Mouse (Mus musculus): ENCODE measurements around the gene Tle4. TPM values are rescaled to one million over a fixed set of nuclear protein-coding genes. Genes with fewer than 3 reads are reported as not detected.

Tle4 gene
- total and polyA plus RNA-seq, 2 experiments from 2014 or later: 3.4 to 13.8 TPM

- ATAC-seq (ENCODE audit: insufficient read depth, low read depth): no peak
- Histone ChIP-seq H3K9ac (replicated peaks; ENCODE audit: low read depth, low read length) (no peak overlapping the region), H3K36me3 (replicated peaks; ENCODE audit: control insufficient read depth, insufficient read depth, low read length) (no peaks in the 10 kb centered on the region), H3K27ac (ENCODE audit: low read depth) (no peak overlapping the region), H3K27me3 (ENCODE audit: control insufficient read depth, insufficient read depth, low read length) (peaks cover 72% of the 10 kb centered on the region), H3K9me3 (replicated peaks; ENCODE audit: control insufficient read depth, low read length) (no peaks in the 10 kb centered on the region), H3K4me3 (ENCODE audit: low read depth, low read length) (no peak overlapping the region), H3K4me2 (ENCODE audit: low read depth, low read length) (no peak overlapping the region), H3K4me1 (ENCODE audit: control insufficient read depth, insufficient read depth) (no peaks in the 10 kb centered on the region)
- DNase-seq (ENCODE audit: low spot score): no peak
- WGBS: 89% methylated on average over 5 of the region's 5 CpGs
- TF ChIP-seq CTCF (IDR thresholded peaks at IDR 0.05; ENCODE audit: low read depth) (no peak), EP300 (IDR thresholded peaks at IDR 0.05; ENCODE audit: low read depth) (no peak)
Measured at GRCm38 (mm10) chr19:14421691-14422090, 176.2 kb downstream of the Tle4 start.

GRCm38 (mm10) chr19:14419886-14420285, 178.0 kb downstream of the Tle4 start:
- no peak overlapping the region for H3K9ac ChIP-seq (replicated peaks; ENCODE audit: low read depth, low read length)
- H3K9me3 ChIP-seq (replicated peaks; ENCODE audit: control insufficient read depth, low read length): no peaks in the 10 kb centered on the region
- no peak for ATAC-seq (ENCODE audit: insufficient read depth, low read depth)
- H3K27ac ChIP-seq (ENCODE audit: low read depth): no peak overlapping the region
- H3K4me1 ChIP-seq (ENCODE audit: control insufficient read depth, insufficient read depth): no peaks in the 10 kb centered on the region
- H3K4me3 ChIP-seq (ENCODE audit: low read depth, low read length): no peak overlapping the region
- TF ChIP-seq CTCF (IDR thresholded peaks at IDR 0.05; ENCODE audit: low read depth): no peak
- no peak for TF ChIP-seq EP300 (IDR thresholded peaks at IDR 0.05; ENCODE audit: low read depth)
- H3K4me2 ChIP-seq (ENCODE audit: low read depth, low read length): no peak overlapping the region
- DNase-seq (ENCODE audit: low spot score): no peak
- 56% methylated on average over 5 of the region's 5 CpGs for WGBS
- peaks cover 83% of the 10 kb centered on the region for H3K27me3 ChIP-seq (ENCODE audit: control insufficient read depth, insufficient read depth, low read length)
- no peaks in the 10 kb centered on the region for H3K36me3 ChIP-seq (replicated peaks; ENCODE audit: control insufficient read depth, insufficient read depth, low read length)

- Histone ChIP-seq H3K9me3 (replicated peaks; ENCODE audit: control insufficient read depth, low read length) (no peaks in the 10 kb centered on the region), H3K36me3 (replicated peaks; ENCODE audit: control insufficient read depth, insufficient read depth, low read length) (no peaks in the 10 kb centered on the region), H3K27ac (ENCODE audit: low read depth) (no peak overlapping the region), H3K27me3 (ENCODE audit: control insufficient read depth, insufficient read depth, low read length) (peaks cover 94% of the 10 kb centered on the region), H3K4me1 (ENCODE audit: control insufficient read depth, insufficient read depth) (no peaks in the 10 kb centered on the region), H3K4me2 (ENCODE audit: low read depth, low read length) (no peak overlapping the region), H3K9ac (replicated peaks; ENCODE audit: low read depth, low read length) (no peak overlapping the region), H3K4me3 (ENCODE audit: low read depth, low read length) (no peak overlapping the region)
- TF ChIP-seq EP300 (IDR thresholded peaks at IDR 0.05; ENCODE audit: low read depth): no peak
- TF ChIP-seq CTCF (IDR thresholded peaks at IDR 0.05; ENCODE audit: low read depth): no peak
- DNase-seq (ENCODE audit: low spot score) (no peak), ATAC-seq (ENCODE audit: insufficient read depth, low read depth) (no peak)
- WGBS: 59% methylated on average over 5 of the region's 5 CpGs
Measured at GRCm38 (mm10) chr19:14416845-14417244, 181.0 kb downstream of the Tle4 start.

GRCm38 (mm10) chr19:14415996-14416395, 181.9 kb downstream of the Tle4 start:
- TF ChIP-seq EP300 (IDR thresholded peaks at IDR 0.05; ENCODE audit: low read depth) (no peak), CTCF (IDR thresholded peaks at IDR 0.05; ENCODE audit: low read depth) (no peak)
- DNase-seq (ENCODE audit: low spot score) (no peak), ATAC-seq (ENCODE audit: insufficient read depth, low read depth) (no peak)

GRCm38 (mm10) chr19:14414957-14415356, 182.9 kb downstream of the Tle4 start:
- WGBS: 21% methylated on average over 4 of the region's 4 CpGs
- TF ChIP-seq CTCF (IDR thresholded peaks at IDR 0.05; ENCODE audit: low read depth): no peak
- no peak for TF ChIP-seq EP300 (IDR thresholded peaks at IDR 0.05; ENCODE audit: low read depth)

More at GRCm38 (mm10) chr19:14415996-14416395, 181.9 kb downstream of the Tle4 start:
- WGBS: 70% methylated on average over 6 of the region's 6 CpGs
- Histone ChIP-seq H3K27ac (ENCODE audit: low read depth) (no peak overlapping the region), H3K36me3 (replicated peaks; ENCODE audit: control insufficient read depth, insufficient read depth, low read length) (no peaks in the 10 kb centered on the region), H3K4me1 (ENCODE audit: control insufficient read depth, insufficient read depth) (no peaks in the 10 kb centered on the region), H3K4me3 (ENCODE audit: low read depth, low read length) (no peak overlapping the region), H3K27me3 (ENCODE audit: control insufficient read depth, insufficient read depth, low read length) (peaks cover 90% of the 10 kb centered on the region), H3K9me3 (replicated peaks; ENCODE audit: control insufficient read depth, low read length) (no peaks in the 10 kb centered on the region), H3K9ac (replicated peaks; ENCODE audit: low read depth, low read length) (no peak overlapping the region), H3K4me2 (ENCODE audit: low read depth, low read length) (no peak overlapping the region)

GRCm38 (mm10) chr19:14406603-14407002, 191.2 kb downstream of the Tle4 start:
- H3K4me1 ChIP-seq (ENCODE audit: control insufficient read depth, insufficient read depth): 0 out of 2 replicates have a peak, but pooled peaks cover 4% of the 10 kb centered on the region
- DNase-seq (ENCODE audit: low spot score): no peak
- no peak for TF ChIP-seq CTCF (IDR thresholded peaks at IDR 0.05; ENCODE audit: low read depth)
- no peak for TF ChIP-seq EP300 (IDR thresholded peaks at IDR 0.05; ENCODE audit: low read depth)
- no peak overlapping the region for H3K27ac ChIP-seq (ENCODE audit: low read depth)
- no peak overlapping the region for H3K4me2 ChIP-seq (ENCODE audit: low read depth, low read length)
- WGBS: 18% methylated on average over 10 of the region's 10 CpGs
- no peak overlapping the region for H3K4me3 ChIP-seq (ENCODE audit: low read depth, low read length)
- H3K9me3 ChIP-seq (replicated peaks; ENCODE audit: control insufficient read depth, low read length): no peaks in the 10 kb centered on the region
- peaks cover 71% of the 10 kb centered on the region for H3K27me3 ChIP-seq (ENCODE audit: control insufficient read depth, insufficient read depth, low read length)
- no peaks in the 10 kb centered on the region for H3K36me3 ChIP-seq (replicated peaks; ENCODE audit: control insufficient read depth, insufficient read depth, low read length)
- no peak for ATAC-seq (ENCODE audit: insufficient read depth, low read depth)
- H3K9ac ChIP-seq (replicated peaks; ENCODE audit: low read depth, low read length): no peak overlapping the region

More at GRCm38 (mm10) chr19:14414957-14415356, 182.9 kb downstream of the Tle4 start:
- ATAC-seq (ENCODE audit: insufficient read depth, low read depth) (no peak), DNase-seq (ENCODE audit: low spot score) (no peak)
- Histone ChIP-seq H3K9ac (replicated peaks; ENCODE audit: low read depth, low read length) (no peak overlapping the region), H3K9me3 (replicated peaks; ENCODE audit: control insufficient read depth, low read length) (no peaks in the 10 kb centered on the region), H3K36me3 (replicated peaks; ENCODE audit: control insufficient read depth, insufficient read depth, low read length) (no peaks in the 10 kb centered on the region), H3K4me1 (ENCODE audit: control insufficient read depth, insufficient read depth) (no peaks in the 10 kb centered on the region), H3K4me3 (ENCODE audit: low read depth, low read length) (no peak overlapping the region), H3K4me2 (ENCODE audit: low read depth, low read length) (no peak overlapping the region), H3K27me3 (ENCODE audit: control insufficient read depth, insufficient read depth, low read length) (peaks cover 91% of the 10 kb centered on the region), H3K27ac (ENCODE audit: low read depth) (no peak overlapping the region)

Measured in heart, postnatal 0 days (tissue).